Mouse (Mus musculus) heart, embryonic 14.5 days (tissue): ENCODE results near the gene Itpr2. TPM values are rescaled to one million over a fixed set of nuclear protein-coding genes. Genes with fewer than 3 reads are reported as not detected.
A peak's percentile ranks its signal among the peaks of the same experiment; 100 is the strongest.

Experiments
- ATAC-seq: fragments of 200-750 bp; cut with Nextera tagmentation; 2 replicates; pipeline ENCODE4 v1.8.0; 2017; ENCODE audit warnings: low read depth, moderate TSS enrichment; ENCODE audit not compliant: insufficient number of reproducible peaks, insufficient read depth, low FRiP score
- H3K27ac ChIP-seq, 2 experiments: fragments of 200-500 bp in 1 of 2; fragments of 300-500 bp in 1 of 2; sonication (generic) in 1 of 2; replicated peaks in 1 of 2; 2 replicates each; pipeline ENCODE4 v1.5.1; 2012 to 2014; ENCODE audit warnings: low read depth in 2 of 2, low read length in 2 of 2, control low read depth in 1 of 2, mild to moderate bottlenecking in 1 of 2, mixed read lengths in 1 of 2; ENCODE audit not compliant: control insufficient read depth in 1 of 2, insufficient read depth in 1 of 2
- H3K27me3 ChIP-seq: fragments of 300-500 bp; sonication (generic); 2 replicates; pipeline ENCODE4 v1.6.1; 2014; ENCODE audit warnings: mild to moderate bottlenecking, low read length, control low read depth; ENCODE audit not compliant: control insufficient read depth, insufficient read depth
- H3K36me3 ChIP-seq: fragments of 300-500 bp; sonication (generic); 2 replicates; pipeline ENCODE4 v1.6.1; 2014; ENCODE audit warnings: mild to moderate bottlenecking, control low read depth, low read length, mixed read lengths; ENCODE audit not compliant: control insufficient read depth, insufficient read depth
- H3K4me1 ChIP-seq, 2 experiments: fragments of 200-500 bp in 1 of 2; fragments of 300-500 bp in 1 of 2; sonication (generic) in 1 of 2; 2 replicates each; pipeline ENCODE4 v1.6.1; 2012 to 2014; ENCODE audit warnings: low read length in 2 of 2, control low read depth in 1 of 2, mixed read lengths in 1 of 2; ENCODE audit not compliant: control insufficient read depth in 2 of 2, insufficient read depth in 2 of 2
- H3K4me2 ChIP-seq: fragments of 300-500 bp; sonication (generic); 2 replicates; pipeline ENCODE4 v1.6.1; 2014; ENCODE audit warnings: mild to moderate bottlenecking, low read length
- H3K4me3 ChIP-seq, 2 experiments: fragments of 200-500 bp in 1 of 2; fragments of 300-500 bp in 1 of 2; sonication (generic) in 1 of 2; 2 replicates each; pipeline ENCODE4 v1.5.1; 2012 to 2014; ENCODE audit warnings: low read length in 2 of 2, mild to moderate bottlenecking in 2 of 2, control low read depth in 1 of 2, low read depth in 1 of 2, moderate library complexity in 1 of 2; ENCODE audit not compliant: control insufficient read depth in 1 of 2, insufficient read depth in 1 of 2
- H3K9ac ChIP-seq: fragments of 300-500 bp; sonication (generic); 2 replicates; pipeline ENCODE4 v1.6.1; 2014; ENCODE audit warnings: mild to moderate bottlenecking, low read length
- H3K9me3 ChIP-seq: fragments of 300-500 bp; sonication (generic); 2 replicates; pipeline ENCODE4 v1.6.1; 2016; ENCODE audit warnings: low read length, control low read depth; ENCODE audit not compliant: control insufficient read depth
- WGBS: fragments of 180-500 bp; shearing (Covaris S2); extraction: QIAGEN DNeasy Blood & Tissue Kit; methylation state at CpG from one replicate; pipeline ENCODE4 v1.1.7; 2014; 5-methylcytosine and 5-hydroxymethylcytosine counted together
- polyA plus RNA-seq: library from polyadenylated mRNA; unstranded; fragments of >200 nt; fragmentation: Nextera tagmentation; extraction: Ambion mirVana; gene quantifications from 2 replicates; pipeline ENCODE4 v1.2.1, GENCODE M21; 2014

The Itpr2 gene
- polyA plus RNA-seq, 1 experiment from 2014 or later, result 43.4 TPM

- Histone ChIP-seq H3K27ac (no peak overlapping the region), H3K4me3 (no peak overlapping the region)
- WGBS, result 56% methylated on average over 2 of the region's 2 CpGs
Measured at GRCm38 (mm10) chr6:146509891-146510290, 7.9 kb upstream of the Itpr2 start.

DNA sequence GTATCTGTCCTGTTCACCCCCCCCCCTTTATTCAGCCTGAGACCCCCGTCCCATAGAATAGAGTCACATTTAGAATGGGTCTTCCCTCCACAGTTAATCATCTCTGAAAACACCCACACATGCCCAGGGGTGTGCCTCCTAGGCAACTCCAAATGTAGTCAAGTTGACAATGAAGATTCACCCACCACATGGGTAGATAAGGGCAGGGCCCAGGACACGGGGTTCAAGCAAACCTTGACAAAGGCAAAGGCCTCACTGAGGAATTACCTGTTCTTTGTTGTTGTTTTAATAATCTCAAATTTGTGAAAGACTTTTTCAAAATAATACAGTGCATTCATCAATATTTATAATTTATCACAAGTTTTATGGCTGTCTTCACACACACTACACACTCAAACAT is 2.4 kb upstream of the Itpr2 start:
- H3K9ac ChIP-seq, result no peak overlapping the region
- peaks cover 17 to 21% of the 10 kb centered on the region in 2 experiments for H3K4me1 ChIP-seq
- no peak overlapping the region for H3K4me3 ChIP-seq
- WGBS, result 63% methylated on average over 2 of the region's 2 CpGs
- no peaks in the 10 kb centered on the region for H3K27me3 ChIP-seq
- ATAC-seq, result no peak
- H3K27ac ChIP-seq, result no peak overlapping the region
- no peaks in the 10 kb centered on the region for H3K36me3 ChIP-seq
- no peak overlapping the region for H3K4me2 ChIP-seq
- no peaks in the 10 kb centered on the region for H3K9me3 ChIP-seq

More at GRCm38 (mm10) chr6:146509891-146510290, 7.9 kb upstream of the Itpr2 start:
- Histone ChIP-seq H3K27me3 (no peaks in the 10 kb centered on the region), H3K9me3 (no peaks in the 10 kb centered on the region), H3K9ac (no peak overlapping the region), H3K4me1 (peaks cover 16 to 26% of the 10 kb centered on the region in 2 experiments), H3K4me2 (no peak overlapping the region), H3K36me3 (no peaks in the 10 kb centered on the region)
- ATAC-seq, result no peak

DNA sequence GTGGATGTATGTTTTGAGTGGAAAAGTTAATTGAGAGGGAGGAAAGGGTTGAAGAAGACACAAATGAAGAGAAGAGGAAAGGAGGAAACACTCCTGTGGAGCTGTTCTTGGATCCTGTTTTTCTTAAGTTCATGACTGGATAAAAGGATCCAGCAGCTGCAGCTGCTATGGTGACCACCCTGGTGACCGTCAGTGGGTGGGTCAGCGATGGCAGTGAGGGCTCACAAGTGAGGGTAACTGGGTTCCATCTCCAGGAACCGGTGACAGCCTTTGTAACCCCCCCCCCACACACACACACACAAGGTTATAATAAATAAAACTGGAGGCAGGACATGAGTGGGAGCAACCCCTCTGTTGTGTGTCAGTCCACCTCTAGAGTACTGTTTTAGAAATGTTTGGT is 833 bp upstream of the Itpr2 start:
- peak overlapping the region in 1 of 2 experiments; percentile 94; a peak in 3 of 4 replicates for H3K27ac ChIP-seq
- peak overlapping the region; percentile 88 for H3K9ac ChIP-seq

GRCm38 (mm10) chr6:146501316-146501865 is 632 bp downstream of the Itpr2 start:
- Histone ChIP-seq H3K4me1 (peaks cover 19 to 26% of the 10 kb centered on the region in 2 experiments), H3K36me3 (no peaks in the 10 kb centered on the region), H3K9me3 (no peaks in the 10 kb centered on the region), H3K27ac (peak overlapping the region; percentile 82 to 94), H3K9ac (peak overlapping the region; percentile 88), H3K4me3 (peak overlapping the region; percentile 69 to 77), H3K27me3 (no peaks in the 10 kb centered on the region), H3K4me2 (peak overlapping the region; percentile 91)
- ATAC-seq, result peak; percentile 49
- under 1% methylated on average over 30 of the region's 30 CpGs for WGBS

More for the DNA sequence above, 833 bp upstream of the Itpr2 start:
- no peaks in the 10 kb centered on the region for H3K9me3 ChIP-seq
- H3K27me3 ChIP-seq, result no peaks in the 10 kb centered on the region
- WGBS, result 34% methylated on average over 3 of the region's 3 CpGs
- ATAC-seq, result no peak
- peaks cover 19 to 24% of the 10 kb centered on the region in 2 experiments for H3K4me1 ChIP-seq
- peak overlapping the region; percentile 91 for H3K4me2 ChIP-seq
- H3K36me3 ChIP-seq, result no peaks in the 10 kb centered on the region
- H3K4me3 ChIP-seq, result peak overlapping the region; percentile 69 to 77

DNA sequence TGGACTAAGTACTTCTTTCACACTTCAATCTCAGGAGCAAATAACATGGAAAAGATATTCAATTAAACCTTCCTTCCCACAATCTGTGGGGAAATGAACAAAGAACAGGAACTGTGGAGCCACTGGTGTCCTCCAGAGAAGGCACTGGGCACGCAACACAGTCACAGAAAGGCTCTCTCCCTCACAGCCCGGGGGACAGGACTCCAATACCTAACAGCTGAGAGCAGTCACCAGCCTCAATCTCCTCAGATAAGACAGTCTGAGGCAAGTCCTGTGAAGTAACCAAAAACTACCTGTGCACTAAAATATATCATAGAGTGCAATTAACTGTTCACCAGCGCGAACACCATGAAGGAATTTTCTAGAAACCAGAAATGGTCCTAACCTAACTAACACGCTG is 1.3 kb downstream of the Itpr2 start:
- WGBS, result 41% methylated on average over 5 of the region's 5 CpGs

DNA sequence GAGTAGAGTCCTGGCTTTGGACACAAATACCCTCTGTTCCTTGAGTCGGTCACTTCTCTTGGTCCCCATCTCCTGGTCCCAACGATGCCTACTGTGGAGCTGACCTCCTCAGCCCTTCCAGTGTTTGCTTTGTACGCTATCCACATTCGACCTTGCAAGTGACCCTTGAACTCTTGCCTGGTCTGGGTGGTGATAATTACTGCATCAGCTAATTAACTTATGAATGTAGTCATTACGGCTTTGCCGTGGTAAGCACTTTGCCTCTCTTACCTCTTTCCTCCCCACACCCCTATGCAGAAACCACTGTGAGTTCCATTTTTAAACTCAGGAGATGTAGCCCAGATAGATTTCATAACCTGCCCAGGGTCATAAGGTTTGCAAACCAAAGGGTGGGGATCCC is 1.8 kb downstream of the Itpr2 start:
- H3K27me3 ChIP-seq, result no peaks in the 10 kb centered on the region
- peak overlapping the region; percentile 88 for H3K9ac ChIP-seq
- peak overlapping the region; percentile 91 for H3K4me2 ChIP-seq
- H3K4me1 ChIP-seq, result peaks cover 19 to 26% of the 10 kb centered on the region in 2 experiments
- H3K36me3 ChIP-seq, result no peaks in the 10 kb centered on the region
- no peaks in the 10 kb centered on the region for H3K9me3 ChIP-seq
- no peak for ATAC-seq
- 64% methylated on average over 6 of the region's 6 CpGs for WGBS
- H3K27ac ChIP-seq, result peak overlapping the region in 1 of 2 experiments; percentile 94; a peak in 1 of 4 replicates
- peak overlapping the region; percentile 20 to 77 for H3K4me3 ChIP-seq

More for the DNA sequence above, 1.3 kb downstream of the Itpr2 start:
- Histone ChIP-seq H3K4me3 (peak overlapping the region; percentile 69 to 77), H3K36me3 (no peaks in the 10 kb centered on the region), H3K4me2 (peak overlapping the region; percentile 91), H3K4me1 (peaks cover 19 to 26% of the 10 kb centered on the region in 2 experiments), H3K27ac (peak overlapping the region; percentile 82 to 94), H3K9me3 (no peaks in the 10 kb centered on the region), H3K27me3 (no peaks in the 10 kb centered on the region), H3K9ac (peak overlapping the region; percentile 88)
- ATAC-seq, result no peak

- no peaks in the 10 kb centered on the region for H3K9me3 ChIP-seq
- ATAC-seq, result no peak
- peak overlapping the region; percentile 91 for H3K4me2 ChIP-seq
- peaks cover 19 to 26% of the 10 kb centered on the region in 2 experiments for H3K4me1 ChIP-seq
- H3K27me3 ChIP-seq, result no peaks in the 10 kb centered on the region
- 74% methylated on average over 4 of the region's 4 CpGs for WGBS
- no peak overlapping the region for H3K9ac ChIP-seq
- no peak overlapping the region for H3K27ac ChIP-seq
- H3K4me3 ChIP-seq, result peak overlapping the region; percentile 20 to 77; a peak in 3 of 4 replicates
- no peaks in the 10 kb centered on the region for H3K36me3 ChIP-seq
Measured at GRCm38 (mm10) chr6:146499566-146499965, 2.5 kb downstream of the Itpr2 start.

DNA sequence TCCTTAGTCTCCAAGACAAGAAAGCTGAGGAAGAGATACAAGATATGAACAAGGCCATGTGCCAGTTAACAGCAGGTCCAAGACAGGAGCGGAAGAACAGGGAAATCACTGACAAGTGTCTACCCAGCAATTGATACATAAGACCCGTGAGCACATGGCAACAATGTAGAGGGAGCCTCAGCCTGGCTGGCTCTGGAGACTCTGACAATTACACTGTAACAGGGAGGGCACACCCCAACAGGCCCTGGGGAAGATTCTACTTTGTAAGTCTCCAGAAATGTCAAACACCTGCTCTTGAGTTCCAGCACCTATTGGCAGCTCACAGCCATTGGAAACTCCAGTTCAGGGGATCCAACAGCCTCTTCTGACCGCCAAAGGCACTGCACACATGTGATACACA is 3.6 kb downstream of the Itpr2 start:
- no peak overlapping the region for H3K4me2 ChIP-seq
- 83% methylated on average over 3 of the region's 3 CpGs for WGBS

More for the DNA sequence above, 3.6 kb downstream of the Itpr2 start:
- no peaks in the 10 kb centered on the region for H3K36me3 ChIP-seq
- ATAC-seq, result no peak
- H3K27ac ChIP-seq, result no peak overlapping the region
- H3K4me3 ChIP-seq, result no peak overlapping the region
- H3K9ac ChIP-seq, result no peak overlapping the region
- no peaks in the 10 kb centered on the region for H3K9me3 ChIP-seq
- H3K4me1 ChIP-seq, result peaks cover 18 to 25% of the 10 kb centered on the region in 2 experiments
- no peaks in the 10 kb centered on the region for H3K27me3 ChIP-seq
